Mouse (Mus musculus) neural tube, embryonic 14.5 days (tissue): ENCODE results near the gene Gm44790. TPM values are rescaled to one million over a fixed set of nuclear protein-coding genes. Genes with fewer than 3 reads are reported as not detected.
A peak's percentile ranks its signal among the peaks of the same experiment; 100 is the strongest.
"Not testable (repeated sequence)": the region's sequence is repeated elsewhere in the genome, so short reads cannot be mapped to it uniquely, and the experiment has no call there.

ENCODE experiments used
- ATAC-seq: fragments of 200-750 bp; cut with Nextera tagmentation; 2 replicates; pipeline ENCODE4 v1.8.0; 2017; ENCODE audit warnings: low read depth, mild to moderate bottlenecking, moderate TSS enrichment, moderate library complexity
- H3K27ac ChIP-seq: fragments of 300-500 bp; sonication (generic); 2 replicates; pipeline ENCODE4 v1.5.1; 2014; ENCODE audit warnings: low read depth, mild to moderate bottlenecking, control low read depth, low read length, moderate library complexity, mixed read lengths
- H3K27me3 ChIP-seq: fragments of 300-500 bp; sonication (generic); 2 replicates; pipeline ENCODE4 v1.6.1; 2014; ENCODE audit warnings: low read length; ENCODE audit not compliant: control insufficient read depth, insufficient read depth
- H3K36me3 ChIP-seq: fragments of 300-500 bp; sonication (generic); 2 replicates; pipeline ENCODE4 v1.6.1; 2014; ENCODE audit warnings: low read length, mixed read lengths; ENCODE audit not compliant: control insufficient read depth, insufficient read depth
- H3K4me1 ChIP-seq: fragments of 300-500 bp; sonication (generic); 2 replicates; pipeline ENCODE4 v1.6.1; 2014; ENCODE audit warnings: low read length; ENCODE audit not compliant: control insufficient read depth, insufficient read depth
- H3K4me2 ChIP-seq: fragments of 300-500 bp; sonication (generic); 2 replicates; pipeline ENCODE4 v1.6.1; 2014; ENCODE audit warnings: mild to moderate bottlenecking, low read depth, low read length, control low read depth
- H3K4me3 ChIP-seq: fragments of 300-500 bp; sonication (generic); 2 replicates; pipeline ENCODE4 v1.5.1; 2014; ENCODE audit warnings: low read depth, low read length, control low read depth, mixed read lengths
- H3K9ac ChIP-seq: fragments of 300-500 bp; sonication (generic); replicated peaks from 2 replicates; pipeline ENCODE4 v1.6.1; 2014; ENCODE audit warnings: low read depth, mild to moderate bottlenecking, control low read depth, low read length, mixed read lengths
- H3K9me3 ChIP-seq: fragments of 300-500 bp; sonication (generic); 2 replicates; pipeline ENCODE4 v1.6.1; 2016; ENCODE audit warnings: low read length; ENCODE audit not compliant: control insufficient read depth
- WGBS: fragments of 180-500 bp; shearing (Covaris S2); extraction: QIAGEN DNeasy Blood & Tissue Kit; methylation state at CpG from one replicate; pipeline ENCODE4 v1.1.7; 2014; 5-methylcytosine and 5-hydroxymethylcytosine counted together
- polyA plus RNA-seq: library from polyadenylated mRNA; unstranded; fragments of >200 nt; fragmentation: Nextera tagmentation; extraction: Ambion mirVana; gene quantifications from 2 replicates; pipeline ENCODE4 v1.2.1, GENCODE M21; 2014

Gene Gm44790
- polyA plus RNA-seq, 1 experiment from 2014 or later = 1.9 TPM

DNA sequence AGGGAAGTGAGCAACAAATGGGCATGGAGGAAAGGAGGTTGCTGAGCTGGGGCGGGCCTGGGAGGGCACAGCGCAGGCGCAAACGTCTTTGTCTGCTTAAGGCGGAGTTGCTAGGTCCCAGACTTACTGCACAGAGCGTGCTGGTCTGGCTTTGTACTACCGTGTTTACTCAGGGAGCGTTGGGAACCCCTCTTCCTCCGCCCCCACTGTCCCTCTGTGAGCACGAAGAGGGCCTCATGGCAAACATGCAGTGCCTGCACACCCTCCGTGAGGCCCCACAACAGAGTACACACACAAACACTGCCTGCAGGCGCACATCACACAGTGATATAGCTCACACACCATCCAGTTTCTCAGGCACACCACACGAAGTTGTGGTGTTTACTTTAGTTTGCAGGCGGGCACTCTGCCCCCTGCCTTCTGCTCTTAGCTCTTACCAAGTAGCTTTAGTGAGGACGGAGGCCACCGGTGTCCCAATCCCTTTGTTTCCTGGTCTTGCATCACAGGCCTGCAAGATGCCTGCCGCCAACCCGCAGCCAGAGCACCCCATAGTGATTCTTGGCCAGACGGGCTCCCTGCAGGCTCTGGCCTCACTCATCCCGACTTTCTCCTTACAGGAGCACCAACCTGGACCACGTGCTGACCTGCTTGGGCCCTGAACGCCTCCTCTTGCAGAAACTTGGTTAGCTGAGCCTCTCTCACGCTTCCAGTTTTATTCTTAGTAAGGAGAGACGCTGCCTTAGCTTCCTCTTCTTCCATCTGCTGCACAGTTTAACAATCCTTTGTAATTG, 61.1 kb downstream of the Gm44790 start:
- H3K27me3 ChIP-seq = no peaks in the 10 kb centered on the region
- no peaks in the 10 kb centered on the region for H3K36me3 ChIP-seq
- peaks cover 14% of the 10 kb centered on the region for H3K4me1 ChIP-seq
- no peak overlapping the region for H3K4me3 ChIP-seq
- peak; percentile 94 for ATAC-seq
- H3K27ac ChIP-seq = peak overlapping the region; percentile 95
- no peaks in the 10 kb centered on the region for H3K9me3 ChIP-seq
- peak overlapping the region; percentile 40 for H3K4me2 ChIP-seq
- peak overlapping the region; percentile 25 for H3K9ac ChIP-seq
- WGBS = 5% methylated on average over 24 of the region's 24 CpGs

DNA sequence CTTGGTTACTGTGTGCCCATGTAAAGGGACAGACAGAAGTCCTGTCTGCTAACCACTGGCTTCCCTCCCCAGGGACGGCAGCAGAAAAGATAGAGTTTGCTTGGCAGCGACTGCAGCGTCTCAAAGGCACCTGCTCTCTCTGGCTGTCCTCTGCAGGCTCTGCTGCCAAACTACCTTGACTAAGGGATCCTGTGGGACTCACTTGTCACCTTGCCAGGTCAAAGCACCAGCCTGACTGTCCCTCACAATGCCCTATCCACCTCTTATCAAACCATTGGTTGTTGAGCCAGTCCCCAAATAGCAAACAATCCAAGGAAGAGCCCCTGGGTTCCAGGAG, 61.7 kb downstream of the Gm44790 start:
- Histone ChIP-seq H3K36me3 (no peaks in the 10 kb centered on the region), H3K9me3 (no peaks in the 10 kb centered on the region), H3K9ac (peak overlapping the region; percentile 25; the same call in 1 of the 2 replicates), H3K27ac (peak overlapping the region; percentile 95), H3K4me3 (no peak overlapping the region), H3K4me1 (peaks cover 14% of the 10 kb centered on the region), H3K27me3 (no peaks in the 10 kb centered on the region), H3K4me2 (peak overlapping the region; percentile 40; the same call in 1 of the 2 replicates)
- ATAC-seq = peak; percentile 41; the same call in 1 of the 2 replicates
- 15% methylated on average over 3 of the region's 3 CpGs for WGBS

DNA sequence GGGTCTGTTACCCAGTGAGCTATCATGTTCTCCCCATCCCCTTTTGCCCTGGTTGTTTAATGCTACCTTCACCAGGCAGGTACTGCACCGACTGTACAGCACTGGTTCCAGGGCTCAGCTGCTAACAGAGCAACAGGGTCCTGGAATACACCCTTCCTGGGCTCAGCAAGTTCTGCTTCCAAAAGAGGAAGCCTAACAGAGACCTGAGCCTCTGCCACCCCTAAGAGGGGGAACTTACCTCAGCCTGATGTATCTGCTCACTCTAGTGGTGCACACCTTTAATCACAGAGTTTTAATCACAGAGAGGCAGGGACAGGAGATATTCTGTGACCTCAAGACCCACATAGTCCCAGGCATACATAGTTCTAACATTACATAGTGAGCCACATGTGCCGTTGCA, 63.5 kb downstream of the Gm44790 start:
- no peaks in the 10 kb centered on the region for H3K9me3 ChIP-seq
- peaks cover 14% of the 10 kb centered on the region for H3K4me1 ChIP-seq
- H3K36me3 ChIP-seq = no peaks in the 10 kb centered on the region
- H3K27ac ChIP-seq = no peak overlapping the region
- H3K4me3 ChIP-seq = no peak overlapping the region
- H3K27me3 ChIP-seq = no peaks in the 10 kb centered on the region
- H3K4me2 ChIP-seq = no peak overlapping the region
- WGBS = 91% methylated on average over 2 of the region's 2 CpGs
- no peak overlapping the region for H3K9ac ChIP-seq
- no peak for ATAC-seq

DNA sequence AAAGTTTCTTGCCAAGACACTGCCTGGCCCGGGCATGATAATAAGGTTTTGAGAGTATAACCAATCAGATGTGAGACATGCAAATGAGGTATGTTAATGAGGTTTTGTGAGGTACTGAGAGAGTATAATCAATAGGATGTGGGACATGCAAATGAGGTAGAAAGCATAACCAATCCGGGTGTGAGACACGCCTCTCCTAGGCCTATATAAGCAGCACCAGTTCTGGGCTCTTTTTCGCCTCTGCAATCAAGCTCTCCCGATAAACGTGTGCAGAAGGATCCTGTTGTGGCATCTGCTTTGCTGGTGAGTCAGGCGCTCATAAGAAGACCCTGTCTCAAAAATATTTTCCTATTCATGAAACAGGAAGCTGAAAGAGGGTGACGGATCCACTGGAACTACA, 64.0 kb downstream of the Gm44790 start:
- not testable (repeated sequence) for H3K27me3 ChIP-seq, H3K9ac ChIP-seq, H3K9me3 ChIP-seq, H3K4me3 ChIP-seq, ATAC-seq, H3K27ac ChIP-seq, H3K36me3 ChIP-seq, H3K4me2 ChIP-seq
- H3K4me1 ChIP-seq = peaks cover 14% of the 10 kb centered on the region
- WGBS = 91% methylated on average over 8 of the region's 8 CpGs

DNA sequence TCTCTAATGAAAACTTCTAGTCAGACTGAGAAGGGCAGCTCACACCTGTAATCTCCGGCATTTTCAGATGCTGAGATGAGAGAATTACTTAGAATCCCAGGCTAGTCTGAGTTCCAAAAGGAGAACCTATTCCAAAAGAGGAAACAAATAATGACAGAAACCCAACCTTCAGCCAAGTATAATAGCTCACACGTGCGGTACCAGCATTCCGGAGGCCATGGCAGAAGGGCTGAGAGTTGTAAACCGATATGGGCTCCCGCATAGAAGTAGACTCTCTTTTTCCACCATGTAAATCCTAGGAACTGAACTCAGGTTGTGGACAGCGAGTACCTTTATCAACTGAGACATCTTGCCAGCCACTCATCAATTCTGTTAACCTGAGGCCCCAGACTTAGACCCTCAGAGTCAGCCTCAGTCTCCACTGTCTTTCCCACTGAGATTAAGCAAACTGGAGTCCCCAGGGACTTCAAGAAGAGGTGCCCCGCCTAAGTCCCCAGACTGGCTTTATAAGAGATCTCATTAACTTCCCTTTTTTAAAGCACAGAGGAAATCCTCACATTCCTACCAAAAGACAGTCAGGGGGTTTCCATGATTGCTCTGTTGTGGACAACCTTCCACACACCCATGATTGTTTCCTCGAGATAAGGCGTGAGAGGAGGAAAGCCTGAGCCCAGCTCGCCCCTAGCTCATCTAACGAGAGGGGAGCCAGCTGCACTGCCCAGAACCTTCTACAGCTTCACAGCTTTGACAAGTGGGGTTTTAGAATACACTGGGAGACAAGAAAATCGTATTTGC, 67.2 kb downstream of the Gm44790 start:
- H3K36me3 ChIP-seq = no peaks in the 10 kb centered on the region
- 82% methylated on average over 13 of the region's 13 CpGs for WGBS
- no peaks in the 10 kb centered on the region for H3K9me3 ChIP-seq
- H3K4me3 ChIP-seq = no peak overlapping the region
- H3K27me3 ChIP-seq = no peaks in the 10 kb centered on the region
- no peak overlapping the region for H3K9ac ChIP-seq
- ATAC-seq = no peak
- H3K27ac ChIP-seq = no peak overlapping the region
- no peak overlapping the region for H3K4me2 ChIP-seq
- H3K4me1 ChIP-seq = no peaks in the 10 kb centered on the region

DNA sequence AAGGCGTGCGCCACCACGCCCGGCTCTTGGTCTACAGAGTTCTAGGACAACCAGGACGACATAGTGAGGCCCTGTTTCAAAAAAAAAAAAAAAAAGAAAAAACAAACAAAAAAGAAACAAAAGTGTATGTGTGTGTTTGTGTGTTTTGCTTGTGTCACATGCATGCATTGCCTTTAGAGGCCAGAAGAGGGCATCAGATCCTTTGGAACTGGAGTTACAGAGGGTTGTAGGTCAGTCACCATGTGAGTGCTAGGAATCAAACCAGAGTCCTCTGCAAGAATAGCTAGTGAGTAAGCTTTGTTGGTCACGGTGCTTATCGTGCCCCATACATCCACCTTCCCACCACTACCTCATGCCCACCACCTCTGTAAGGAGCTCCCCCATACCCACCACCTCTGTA, 68.3 kb downstream of the Gm44790 start:
- Histone ChIP-seq H3K4me3 (no peak overlapping the region), H3K4me1 (no peaks in the 10 kb centered on the region), H3K27me3 (no peaks in the 10 kb centered on the region), H3K9me3 (no peaks in the 10 kb centered on the region), H3K4me2 (no peak overlapping the region), H3K36me3 (no peaks in the 10 kb centered on the region), H3K27ac (no peak overlapping the region), H3K9ac (no peak overlapping the region)
- no peak for ATAC-seq
- 96% methylated on average over 7 of the region's 7 CpGs for WGBS

Other genes starting within 250 kb of the Gm44790 start
- gene Tgfa, start 231.4 kb upstream of the Gm44790 start, polyA plus RNA-seq = 20.9 and 24.3 TPM in 2 replicates
- gene Fam136a, start 61.0 kb upstream of the Gm44790 start, polyA plus RNA-seq = 111 and 118 TPM in 2 replicates
- 341 and 393 TPM in 2 replicates for gene Snrpg, start 55.4 kb upstream of the Gm44790 start, polyA plus RNA-seq
- 100 and 110 TPM in 2 replicates for gene Pcyox1, start 29.5 kb upstream of the Gm44790 start, polyA plus RNA-seq
- 364 and 402 TPM in 2 replicates for gene Tia1, start 22.4 kb upstream of the Gm44790 start, polyA plus RNA-seq
- gene C87436, start 11.7 kb downstream of the Gm44790 start, polyA plus RNA-seq = 21.9 and 27.2 TPM in 2 replicates
- 238 and 312 TPM in 2 replicates for gene Pcbp1, start 99.7 kb downstream of the Gm44790 start, polyA plus RNA-seq
- gene Asprv1, start 201.5 kb downstream of the Gm44790 start, polyA plus RNA-seq = 0.82 and 1.1 TPM in 2 replicates
- 15.4 and 22.8 TPM in 2 replicates for gene Mxd1, start 242.5 kb downstream of the Gm44790 start, polyA plus RNA-seq